Mouse (Mus musculus): ENCODE measurements around the gene Opa3. TPM values are rescaled to one million over a fixed set of nuclear protein-coding genes. Genes with fewer than 3 reads are reported as not detected.
A peak's percentile ranks its signal among the peaks of the same experiment; 100 is the strongest.

Opa3 gene
- polyA plus RNA-seq, 1 experiment from 2014 or later: 42.9 TPM

- Histone ChIP-seq H3K9me3 (ENCODE audit: control insufficient read depth, low read length) (no peaks in the 10 kb centered on the region), H3K4me1 (ENCODE audit: control insufficient read depth, insufficient read depth, low read length) (peaks cover 9% of the 10 kb centered on the region), H3K36me3 (ENCODE audit: control insufficient read depth, insufficient read depth, low read length) (no peaks in the 10 kb centered on the region), H3K4me2 (ENCODE audit: low read depth, severe bottlenecking) (peak overlapping the region; percentile 39; the same call in 1 of the 2 replicates), H3K27me3 (ENCODE audit: control insufficient read depth, insufficient read depth, low read length) (peaks cover 62% of the 10 kb centered on the region), H3K27ac (replicated peaks; ENCODE audit: low read depth, low read length) (no peak overlapping the region), H3K4me3 (ENCODE audit: low read depth, low read length) (no peak overlapping the region), H3K9ac (ENCODE audit: low read length) (no peak overlapping the region)
- WGBS: 16% methylated on average over 6 of the region's 6 CpGs
- DNase-seq (ENCODE audit: low spot score) (no peak), ATAC-seq (ENCODE audit: insufficient number of reproducible peaks, low FRiP score, low TSS enrichment, low read depth) (no peak)
These were observed 77.2 kb downstream of the Opa3 start for GRCm38 (mm10) chr7:19305413-19305735.

MicroRNA genes within 50 kb of the gene (microRNA counts, 519-probe panel; counts per million panel counts)
- not detected for microRNA mmu-miR-330

Small RNA genes lying within 50 kb of the gene (microRNA-seq; reads per million reads assigned to microRNA genes)
- 240 reads per million, percentile 60 among the genes with 10 or more reads in this experiment for gene Mir330

Other genes with a start within 250 kb of the Opa3 start
- not detected in 2 replicates for gene Nanos2, start 240.9 kb upstream of the Opa3 start, polyA plus RNA-seq (2014; fragmentation: Nextera tagmentation; extraction: Ambion mirVana)
- 4.5 and 5.7 TPM in 2 replicates for gene Mypop, start 237.1 kb upstream of the Opa3 start, polyA plus RNA-seq (2014; fragmentation: Nextera tagmentation; extraction: Ambion mirVana)
- gene Irf2bp1, start 224.3 kb upstream of the Opa3 start, polyA plus RNA-seq (2014; fragmentation: Nextera tagmentation; extraction: Ambion mirVana): 31.4 and 32.5 TPM in 2 replicates
- 0.21 and 0.44 TPM in 2 replicates for gene Foxa3, start 204.8 kb upstream of the Opa3 start, polyA plus RNA-seq (2014; fragmentation: Nextera tagmentation; extraction: Ambion mirVana)
- gene Sympk, start 204.0 kb upstream of the Opa3 start, polyA plus RNA-seq (2014; fragmentation: Nextera tagmentation; extraction: Ambion mirVana): 36.0 and 37.6 TPM in 2 replicates
- gene Rsph6a, start 173.6 kb upstream of the Opa3 start, polyA plus RNA-seq (2014; fragmentation: Nextera tagmentation; extraction: Ambion mirVana): not detected in 2 replicates
- gene Dmwd, start 152.1 kb upstream of the Opa3 start, polyA plus RNA-seq (2014; fragmentation: Nextera tagmentation; extraction: Ambion mirVana): 18.8 and 25.6 TPM in 2 replicates
- gene Dmpk, start 144.5 kb upstream of the Opa3 start, polyA plus RNA-seq (2014; fragmentation: Nextera tagmentation; extraction: Ambion mirVana): 8.6 and 9.2 TPM in 2 replicates
- 8.7 and 8.9 TPM in 2 replicates for gene Six5, start 133.7 kb upstream of the Opa3 start, polyA plus RNA-seq (2014; fragmentation: Nextera tagmentation; extraction: Ambion mirVana)
- gene Gm4969, start 110.0 kb upstream of the Opa3 start, polyA plus RNA-seq (2014; fragmentation: Nextera tagmentation; extraction: Ambion mirVana): 1.8 and 2.0 TPM in 2 replicates
- 9.3 and 9.8 TPM in 2 replicates for gene Fbxo46, start 108.5 kb upstream of the Opa3 start, polyA plus RNA-seq (2014; fragmentation: Nextera tagmentation; extraction: Ambion mirVana)
- gene Qpctl, start 79.0 kb upstream of the Opa3 start, polyA plus RNA-seq (2014; fragmentation: Nextera tagmentation; extraction: Ambion mirVana): 10.7 and 11.7 TPM in 2 replicates
- 179 and 183 TPM in 2 replicates for gene Snrpd2, start 78.6 kb upstream of the Opa3 start, polyA plus RNA-seq (2014; fragmentation: Nextera tagmentation; extraction: Ambion mirVana)
- 0.23 TPM in 1 of 2 replicates, not detected in the other for gene Gipr, start 62.2 kb upstream of the Opa3 start, polyA plus RNA-seq (2014; fragmentation: Nextera tagmentation; extraction: Ambion mirVana)
- 2.2 and 2.3 TPM in 2 replicates for gene Eml2, start 51.9 kb upstream of the Opa3 start, polyA plus RNA-seq (2014; fragmentation: Nextera tagmentation; extraction: Ambion mirVana)
- gene Gpr4, start 15.8 kb upstream of the Opa3 start, polyA plus RNA-seq (2014; fragmentation: Nextera tagmentation; extraction: Ambion mirVana): 8.7 and 10.5 TPM in 2 replicates
- gene Vasp, start 43.5 kb downstream of the Opa3 start, polyA plus RNA-seq (2014; fragmentation: Nextera tagmentation; extraction: Ambion mirVana): 62.3 and 65.6 TPM in 2 replicates
- 0.24 TPM in 1 of 2 replicates, not detected in the other for gene Ppm1n, start 51.7 kb downstream of the Opa3 start, polyA plus RNA-seq (2014; fragmentation: Nextera tagmentation; extraction: Ambion mirVana)
- gene Rtn2, start 54.3 kb downstream of the Opa3 start, polyA plus RNA-seq (2014; fragmentation: Nextera tagmentation; extraction: Ambion mirVana): 9.0 and 10.0 TPM in 2 replicates
- gene Fosb, start 81.7 kb downstream of the Opa3 start, polyA plus RNA-seq (2014; fragmentation: Nextera tagmentation; extraction: Ambion mirVana): 0.06 TPM in 1 of 2 replicates, not detected in the other
- gene Ercc1, start 116.4 kb downstream of the Opa3 start, polyA plus RNA-seq (2014; fragmentation: Nextera tagmentation; extraction: Ambion mirVana): 104 and 114 TPM in 2 replicates
- gene Cd3eap, start 131.1 kb downstream of the Opa3 start, polyA plus RNA-seq (2014; fragmentation: Nextera tagmentation; extraction: Ambion mirVana): 21.1 and 24.8 TPM in 2 replicates
- gene Ppp1r13l, start 131.4 kb downstream of the Opa3 start, polyA plus RNA-seq (2014; fragmentation: Nextera tagmentation; extraction: Ambion mirVana): 6.6 and 8.7 TPM in 2 replicates
- 11.8 and 13.5 TPM in 2 replicates for gene Ercc2, start 153.7 kb downstream of the Opa3 start, polyA plus RNA-seq (2014; fragmentation: Nextera tagmentation; extraction: Ambion mirVana)
- gene Klc3, start 175.8 kb downstream of the Opa3 start, polyA plus RNA-seq (2014; fragmentation: Nextera tagmentation; extraction: Ambion mirVana): 2.7 and 3.5 TPM in 2 replicates
- gene Ckm, start 176.4 kb downstream of the Opa3 start, polyA plus RNA-seq (2014; fragmentation: Nextera tagmentation; extraction: Ambion mirVana): 3.8 and 5.2 TPM in 2 replicates
- gene Mark4, start 230.5 kb downstream of the Opa3 start, polyA plus RNA-seq (2014; fragmentation: Nextera tagmentation; extraction: Ambion mirVana): 10.0 and 10.8 TPM in 2 replicates
- gene Exoc3l2, start 235.0 kb downstream of the Opa3 start, polyA plus RNA-seq (2014; fragmentation: Nextera tagmentation; extraction: Ambion mirVana): 1.8 and 2.2 TPM in 2 replicates

Data from limb, embryonic 11.5 days (tissue).